Mouse (Mus musculus): Measurements from ENCODE around the gene Rab3il1.

DNA sequence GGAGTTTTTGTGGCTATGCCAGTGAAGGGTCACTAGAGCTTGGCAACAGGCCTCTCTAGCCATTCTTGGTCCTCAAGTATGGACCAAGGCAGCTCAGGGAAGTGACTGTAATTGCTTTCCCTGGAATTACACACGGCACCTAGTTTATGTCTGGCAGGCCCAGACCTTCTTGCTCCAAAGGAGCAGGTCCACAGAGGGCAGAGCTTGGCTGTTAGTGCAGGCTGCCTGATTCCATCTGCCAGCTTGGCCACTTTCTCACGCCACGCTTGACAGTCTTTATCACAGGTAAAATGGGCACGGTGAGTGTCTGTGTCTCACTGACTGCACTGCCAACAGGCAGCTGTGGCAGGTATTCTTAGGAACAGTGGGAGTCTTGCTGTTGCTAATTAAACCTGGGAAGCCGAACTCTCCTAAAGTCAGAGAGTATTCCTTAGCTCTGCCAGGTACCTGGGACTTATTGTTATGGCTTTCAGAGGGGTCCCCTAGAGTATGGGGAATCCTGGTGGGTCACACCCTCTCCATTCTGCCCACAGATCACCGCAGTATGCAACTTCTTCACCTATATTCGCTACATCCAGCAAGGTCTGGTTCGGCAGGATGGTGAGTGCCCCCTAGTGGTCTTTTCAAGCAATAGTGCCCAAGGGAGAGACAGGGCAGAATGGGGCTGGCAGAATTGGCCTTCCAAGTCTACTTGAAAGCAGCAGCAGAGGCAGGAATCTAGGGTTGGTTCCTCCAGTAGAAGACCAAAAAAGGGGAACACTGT is 31.9 kb downstream of the Rab3il1 start:
- no peak for TF ChIP-seq GATA1 (IDR thresholded peaks at IDR 0.05; ENCODE audit: low read length)
- TF ChIP-seq TAL1 (IDR thresholded peaks at IDR 0.05; ENCODE audit: low read length): no peak

Measured in erythroblast, embryonic 14.5 days (primary cell).